Mouse (Mus musculus) activated CD4-positive, CD25-positive, alpha-beta regulatory T cell, adult 4 months (primary cell): ENCODE data around the gene Muc1. TPM values are rescaled to one million over a fixed set of nuclear protein-coding genes. Genes with fewer than 3 reads are reported as not detected.

Source experiments
- ATAC-seq: one replicate; pipeline ENCODE4 v1.8.0; 2017
- polyA plus RNA-seq, 2 experiments: library from polyadenylated mRNA; unstranded; fragments of 100-300 nt; shearing (Covaris generic); gene quantifications; one replicate each; pipeline ENCODE4 v1.2.1; 2017

Gene Muc1
- polyA plus RNA-seq, 2 experiments from 2014 or later: 0.88 to 0.97 TPM

DNA sequence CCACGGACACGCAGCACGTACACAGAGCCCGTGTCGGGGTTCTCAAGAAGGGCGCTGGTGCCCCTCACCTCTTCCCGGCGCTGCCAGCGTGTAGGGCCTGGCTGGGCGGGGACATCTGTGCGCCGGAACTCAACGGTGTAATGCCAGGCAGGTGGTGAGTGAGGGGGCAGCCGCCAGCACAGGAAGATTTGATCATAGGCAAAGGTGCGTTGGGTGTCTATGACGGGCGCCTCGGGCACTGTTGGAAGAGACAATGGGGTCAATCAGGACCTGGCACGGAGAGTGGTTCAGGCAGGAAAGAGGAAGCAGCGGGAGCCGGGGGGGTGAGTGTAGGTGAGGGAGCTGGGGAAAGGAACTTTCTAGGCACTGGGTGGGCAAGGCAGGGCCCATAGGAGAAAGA is 8.8 kb downstream of the Muc1 start:
- ATAC-seq: no peak

GRCm38 (mm10) chr3:89238494-89238893 is 9.6 kb downstream of the Muc1 start:
- ATAC-seq: no peak

- ATAC-seq: no peak
Observed at GRCm38 (mm10) chr3:89242331-89242895, 13.6 kb downstream of the Muc1 start.

GRCm38 (mm10) chr3:89243609-89244008 is 14.8 kb downstream of the Muc1 start:
- peak; percentile 51 for ATAC-seq

- no peak for ATAC-seq
Observed at GRCm38 (mm10) chr3:89244158-89244981, 15.5 kb downstream of the Muc1 start.

- ATAC-seq: no peak
Observed at GRCm38 (mm10) chr3:89244982-89245687, 16.3 kb downstream of the Muc1 start.

- ATAC-seq: no peak
Observed at GRCm38 (mm10) chr3:89245688-89246171, 16.9 kb downstream of the Muc1 start, which contains the start of gene Krtcap2. Gene Krtcap2 (plus strand): TSS chr3:89245966.

DNA sequence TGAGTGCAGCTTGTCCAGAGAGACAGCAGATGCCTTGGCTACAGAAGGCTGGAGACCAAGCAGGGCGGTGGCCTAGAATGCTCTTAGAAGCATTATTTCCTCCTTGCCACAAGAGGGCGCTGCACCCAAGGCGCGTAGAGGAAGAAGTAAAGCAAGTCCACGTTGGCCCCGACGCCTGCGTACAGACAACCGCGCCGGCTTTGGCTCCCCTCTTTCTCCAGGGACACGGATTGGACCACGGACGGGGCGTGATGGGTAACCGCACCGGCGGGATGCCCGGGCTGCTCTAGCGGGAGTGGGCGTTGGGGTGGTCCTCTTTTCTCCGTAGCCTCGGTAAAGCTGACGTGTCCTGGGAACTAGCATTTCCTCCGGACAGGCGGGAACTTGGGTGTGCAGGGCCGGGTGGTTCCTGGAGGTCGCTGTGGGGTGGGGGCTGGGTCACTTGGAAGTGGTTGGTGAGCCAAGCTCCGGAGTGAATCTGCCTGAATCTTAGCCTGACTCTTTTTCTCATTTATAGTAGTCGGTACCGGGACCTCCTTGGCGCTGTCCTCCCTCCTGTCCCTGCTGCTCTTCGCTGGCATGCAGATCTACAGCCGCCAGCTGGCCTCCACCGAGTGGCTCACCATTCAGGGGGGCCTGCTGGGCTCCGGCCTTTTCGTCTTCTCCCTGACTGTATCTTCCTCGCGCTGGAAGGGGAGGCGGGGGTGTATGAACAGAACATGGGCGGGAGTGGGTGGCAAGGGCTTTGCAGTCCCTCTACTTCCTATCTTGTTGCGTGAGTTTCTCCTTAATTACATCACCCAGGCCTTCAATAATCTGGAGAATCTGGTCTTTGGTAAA is 17.6 kb downstream of the Muc1 start, which contains the start of gene Trim46:
Gene Trim46 (minus strand): TSS at position 49 of the 840 bp plus-strand sequence.
- ATAC-seq: peak; percentile 78

DNA sequence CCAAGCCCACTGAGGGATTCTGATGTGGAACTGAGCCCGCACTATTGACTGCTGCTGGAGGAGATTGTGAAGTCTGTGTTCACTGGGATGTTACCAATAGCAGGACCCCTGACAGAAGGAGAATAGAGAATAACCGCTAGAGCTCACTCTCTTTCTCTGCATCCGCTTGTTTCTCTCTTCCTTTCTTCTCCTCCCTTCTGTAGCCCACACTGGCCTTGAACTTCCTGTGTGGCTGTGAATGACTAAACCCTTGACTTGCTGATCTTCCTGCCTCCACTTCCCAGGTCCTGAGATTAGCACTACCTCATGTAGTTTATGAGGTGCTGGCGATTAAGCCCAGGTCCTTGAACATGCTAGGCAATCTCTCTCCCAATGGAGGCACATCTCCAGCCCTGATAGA is 18.6 kb downstream of the Muc1 start:
- ATAC-seq: no peak

DNA sequence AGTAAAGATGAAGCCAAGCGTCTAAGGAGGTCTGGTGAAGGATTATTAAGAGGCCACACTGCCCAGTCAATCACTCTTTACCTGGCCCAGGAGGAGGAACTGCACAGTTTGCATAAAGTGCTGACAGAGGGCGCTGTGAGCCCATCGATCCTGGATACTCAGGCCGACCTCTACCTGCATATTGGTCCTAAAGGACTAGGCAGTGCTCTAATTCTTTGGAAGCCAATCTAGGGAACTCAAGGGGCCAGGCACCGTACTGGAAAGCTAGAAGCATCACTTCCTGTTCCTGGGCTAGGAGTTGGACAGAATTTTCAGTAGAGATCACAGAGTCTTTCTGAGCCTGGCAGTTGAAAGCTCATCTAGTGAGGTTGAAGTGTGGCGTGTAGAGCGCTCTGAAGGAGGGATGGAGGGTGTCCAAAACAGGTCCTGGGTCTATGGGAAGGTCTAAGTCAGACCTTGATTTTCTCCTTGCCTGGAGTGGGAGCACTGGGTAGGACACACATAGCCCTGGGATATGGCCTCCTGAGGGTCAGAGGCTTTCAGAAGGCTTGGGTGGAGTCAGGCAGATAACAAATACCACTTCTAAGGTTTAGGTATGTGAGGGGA is 21.7 kb downstream of the Muc1 start:
- no peak for ATAC-seq

DNA sequence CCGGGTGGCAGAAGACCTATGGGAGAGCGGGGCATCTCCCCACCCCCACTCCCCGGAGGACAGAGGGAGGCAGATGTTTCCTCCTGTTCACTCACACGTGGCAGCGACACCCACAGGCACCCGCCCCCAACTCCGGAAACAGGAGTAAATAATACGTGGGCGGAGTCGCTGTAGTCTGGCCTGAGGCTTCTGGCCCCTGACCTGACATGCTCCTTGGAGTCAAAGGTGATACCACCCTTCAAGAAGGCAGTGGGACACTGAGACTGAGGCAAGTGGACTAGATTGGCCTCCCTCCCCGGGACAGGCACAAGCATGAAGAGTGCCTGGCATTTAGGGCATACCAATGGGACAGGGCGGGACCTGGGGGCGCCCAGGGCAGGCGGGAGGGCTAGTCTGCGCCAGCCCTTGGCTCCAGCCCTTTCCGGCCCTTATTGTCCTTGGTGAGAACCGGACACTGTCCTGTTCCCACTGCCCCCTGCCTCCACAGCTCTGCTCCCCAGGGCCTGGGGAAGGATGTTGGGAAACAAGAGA is 22.6 kb downstream of the Muc1 start:
- ATAC-seq: peak; percentile 41

DNA sequence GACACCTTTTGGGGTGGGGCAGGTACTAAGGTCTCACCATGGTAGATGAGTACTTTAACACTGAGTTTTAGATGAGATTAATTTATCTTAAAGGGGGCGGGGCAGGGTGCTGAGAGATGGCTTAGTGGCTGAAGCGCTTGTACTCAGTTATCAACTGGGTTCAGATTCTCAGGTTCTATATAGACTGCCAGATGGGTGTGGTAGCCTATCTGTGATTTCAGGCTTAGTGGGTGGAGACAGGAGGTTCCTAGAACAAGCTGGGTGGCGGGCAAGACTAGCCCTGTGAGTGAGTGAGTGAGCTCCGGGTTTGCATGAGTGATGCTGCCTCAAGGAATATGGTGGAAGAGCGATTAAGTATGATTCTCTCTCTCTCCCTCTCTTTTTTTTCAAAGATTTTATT is 26.1 kb downstream of the Muc1 start:
- ATAC-seq: no peak

GRCm38 (mm10) chr3:89256177-89256576 is 27.3 kb downstream of the Muc1 start:
- no peak for ATAC-seq

DNA sequence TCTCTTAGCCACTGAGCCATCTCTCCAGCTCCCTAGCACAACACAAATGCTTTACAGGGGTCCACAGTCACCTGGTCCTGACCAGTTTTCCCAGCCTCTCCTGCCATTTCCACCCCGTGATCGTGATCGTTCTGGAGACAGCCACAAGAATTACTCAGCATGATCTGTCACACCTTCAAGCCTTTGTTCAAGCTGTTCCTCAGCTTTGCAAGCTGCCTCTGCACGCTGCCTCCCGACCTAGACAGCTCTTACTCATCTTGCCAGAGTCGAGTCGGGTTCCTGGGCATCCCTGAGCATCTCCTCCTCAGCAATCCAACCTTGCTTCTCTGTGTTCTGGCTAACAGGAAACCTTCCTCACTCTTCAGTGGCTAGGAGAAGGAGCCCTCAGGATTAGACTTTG is 30.2 kb downstream of the Muc1 start, which contains the start of gene Dpm3:
Gene Dpm3 (plus strand): TSS at position 283 of the 400 bp plus-strand sequence.
- ATAC-seq: no peak

- ATAC-seq: no peak
Observed at GRCm38 (mm10) chr3:89260211-89260610, 31.4 kb downstream of the Muc1 start.

- no peak for ATAC-seq
Observed at GRCm38 (mm10) chr3:89262417-89262816, 33.6 kb downstream of the Muc1 start.

GRCm38 (mm10) chr3:89266439-89266893 is 37.6 kb downstream of the Muc1 start:
- peak; percentile 94 for ATAC-seq

DNA sequence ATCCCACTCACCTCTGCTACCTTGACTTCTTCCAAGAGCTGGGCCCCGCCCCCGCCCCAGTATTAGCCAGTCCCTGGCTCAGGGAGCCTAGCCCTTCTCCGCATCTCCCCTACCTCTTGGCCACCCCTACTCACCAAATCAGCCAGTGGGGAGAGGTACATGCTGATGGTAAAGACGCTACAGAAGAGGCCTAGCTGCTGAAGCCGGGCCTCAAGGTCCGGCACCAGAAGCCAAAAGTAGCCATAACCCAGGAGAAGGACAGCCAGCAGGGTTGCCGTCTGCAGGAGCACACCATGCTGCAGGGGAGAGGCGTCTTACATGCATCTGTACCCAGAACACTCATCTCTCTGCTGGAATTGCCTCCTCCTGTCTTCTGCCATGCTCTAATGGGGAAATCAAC is 40.1 kb downstream of the Muc1 start:
- ATAC-seq: no peak

DNA sequence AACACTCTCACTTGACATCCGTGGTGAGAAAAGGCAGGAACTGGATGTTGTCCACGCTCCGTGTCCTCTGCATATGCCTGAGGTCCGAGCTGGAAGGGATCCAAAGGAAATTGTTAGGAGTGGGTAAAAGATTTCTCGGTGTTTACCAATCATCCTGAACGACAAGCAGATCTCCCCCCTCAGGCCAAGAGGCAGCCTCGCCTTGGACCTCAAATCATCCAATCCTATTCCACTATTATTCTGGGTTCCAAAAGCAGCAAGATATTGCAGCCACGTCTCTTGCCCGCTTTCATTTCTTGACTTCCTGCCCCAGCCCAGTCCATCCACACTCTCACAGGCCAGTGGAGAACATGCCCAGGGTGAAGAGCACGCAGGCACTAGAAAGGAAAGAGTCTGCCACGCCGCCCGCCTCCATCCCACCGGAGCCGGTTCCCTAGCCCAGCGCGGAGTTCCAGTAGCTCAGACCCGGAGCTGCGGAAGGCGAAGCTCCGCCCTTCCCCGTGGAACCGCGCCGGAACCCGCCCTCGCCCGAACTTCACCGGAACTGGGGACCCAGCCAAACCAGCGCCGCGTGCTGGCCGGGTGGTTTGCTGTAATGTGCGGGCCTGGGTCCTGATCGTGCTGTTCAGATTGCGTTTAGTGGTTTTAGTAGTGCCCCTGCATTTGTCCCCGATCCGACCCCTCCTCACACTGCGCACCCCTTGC is 41.3 kb downstream of the Muc1 start, which contains the start of gene Slc50a1:
Gene Slc50a1 (minus strand): TSS at position 520 of the 705 bp plus-strand sequence.
- peak; percentile 62 for ATAC-seq

DNA sequence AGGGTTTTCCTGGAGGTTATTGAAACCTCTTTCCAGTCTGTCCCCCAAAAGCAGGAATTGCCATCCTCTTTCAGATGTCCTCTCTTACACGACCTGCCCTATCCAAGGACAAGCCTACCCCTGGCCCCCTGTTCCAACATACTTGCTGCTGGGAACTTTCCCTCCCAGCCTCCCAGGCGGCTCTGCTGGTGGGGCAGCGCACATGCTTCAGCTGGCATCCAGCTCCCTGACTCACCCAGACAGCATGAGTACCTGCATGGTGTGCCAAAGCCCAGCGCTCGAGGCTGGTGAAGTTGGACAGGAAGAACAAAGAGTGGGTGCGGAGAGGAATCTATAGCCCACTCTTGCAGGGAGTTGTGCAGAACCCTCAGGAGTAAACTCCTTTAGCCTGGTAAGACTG is 42.0 kb downstream of the Muc1 start:
- ATAC-seq: no peak

DNA sequence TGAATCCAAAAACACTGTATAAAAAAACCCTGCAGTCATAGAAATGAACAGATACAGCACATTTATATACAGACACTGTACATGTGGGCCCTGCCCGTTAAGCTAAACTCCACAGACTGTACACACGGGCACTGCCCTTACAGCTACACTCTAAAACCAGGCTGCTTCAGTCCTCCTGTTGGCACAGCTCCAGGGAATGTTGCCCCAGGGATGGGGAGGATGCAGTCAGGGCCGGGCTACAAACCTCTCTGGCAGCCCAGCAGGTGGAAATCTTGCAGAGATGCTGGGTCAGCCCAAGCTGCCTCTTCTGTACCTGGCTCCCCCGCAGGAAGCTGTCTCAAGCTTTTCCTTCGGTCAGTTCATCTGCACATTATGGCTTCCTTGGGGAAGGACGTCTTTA is 42.9 kb downstream of the Muc1 start:
- no peak for ATAC-seq
